Mouse (Mus musculus): Measurements from ENCODE around the gene Hoxd13. TPM values are rescaled to one million over a fixed set of nuclear protein-coding genes. Genes with fewer than 3 reads are reported as not detected.

Gene Hoxd13
- polyA plus RNA-seq, 1 experiment from 2014 or later: 0.06 TPM

DNA sequence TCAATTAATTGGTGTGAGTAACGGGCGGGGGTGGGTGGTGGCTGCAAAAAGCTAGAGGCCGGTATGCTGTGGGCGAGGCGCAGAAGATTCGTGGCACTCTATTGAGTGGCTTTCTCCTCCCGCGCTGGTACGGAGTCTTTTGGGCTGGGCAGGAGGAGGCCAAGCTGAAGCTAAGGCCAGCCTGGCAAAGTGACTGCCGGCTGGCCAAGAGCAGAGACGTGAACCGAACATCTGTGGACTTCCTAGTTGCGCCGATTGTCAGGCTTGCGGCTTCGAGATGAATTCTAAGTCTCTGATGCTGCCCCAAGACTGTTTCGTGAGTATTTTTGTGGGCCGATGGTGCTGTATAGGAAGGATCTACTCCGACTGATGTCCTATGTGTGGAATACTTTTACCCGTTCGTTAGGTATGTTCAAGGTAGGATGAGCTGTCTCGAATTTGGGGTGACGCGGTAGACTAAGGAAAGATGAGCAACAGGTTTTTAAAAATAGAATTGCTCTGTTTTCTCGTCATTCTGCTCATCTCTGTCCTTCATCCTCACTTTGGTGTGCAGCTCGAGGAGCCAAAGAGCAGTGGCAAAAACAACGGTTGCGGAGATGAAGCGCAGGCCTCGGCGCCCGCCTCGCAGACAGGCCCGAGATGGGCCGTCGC lies 794 bp upstream of the Hoxd13 start:
- Histone ChIP-seq H3K9me3 (no peaks in the 10 kb centered on the region), H3K4me1 (peaks cover 7% of the 10 kb centered on the region), H3K4me3 (no peak overlapping the region), H3K36me3 (replicated peaks) (no peaks in the 10 kb centered on the region), H3K27me3 (replicated peaks) (peaks cover 94% of the 10 kb centered on the region), H3K4me2 (no peak overlapping the region), H3K27ac (no peak overlapping the region), H3K9ac (no peak overlapping the region)
- ATAC-seq (replicated peaks): no peak
- WGBS: 2% methylated on average over 36 of the region's 36 CpGs

DNA sequence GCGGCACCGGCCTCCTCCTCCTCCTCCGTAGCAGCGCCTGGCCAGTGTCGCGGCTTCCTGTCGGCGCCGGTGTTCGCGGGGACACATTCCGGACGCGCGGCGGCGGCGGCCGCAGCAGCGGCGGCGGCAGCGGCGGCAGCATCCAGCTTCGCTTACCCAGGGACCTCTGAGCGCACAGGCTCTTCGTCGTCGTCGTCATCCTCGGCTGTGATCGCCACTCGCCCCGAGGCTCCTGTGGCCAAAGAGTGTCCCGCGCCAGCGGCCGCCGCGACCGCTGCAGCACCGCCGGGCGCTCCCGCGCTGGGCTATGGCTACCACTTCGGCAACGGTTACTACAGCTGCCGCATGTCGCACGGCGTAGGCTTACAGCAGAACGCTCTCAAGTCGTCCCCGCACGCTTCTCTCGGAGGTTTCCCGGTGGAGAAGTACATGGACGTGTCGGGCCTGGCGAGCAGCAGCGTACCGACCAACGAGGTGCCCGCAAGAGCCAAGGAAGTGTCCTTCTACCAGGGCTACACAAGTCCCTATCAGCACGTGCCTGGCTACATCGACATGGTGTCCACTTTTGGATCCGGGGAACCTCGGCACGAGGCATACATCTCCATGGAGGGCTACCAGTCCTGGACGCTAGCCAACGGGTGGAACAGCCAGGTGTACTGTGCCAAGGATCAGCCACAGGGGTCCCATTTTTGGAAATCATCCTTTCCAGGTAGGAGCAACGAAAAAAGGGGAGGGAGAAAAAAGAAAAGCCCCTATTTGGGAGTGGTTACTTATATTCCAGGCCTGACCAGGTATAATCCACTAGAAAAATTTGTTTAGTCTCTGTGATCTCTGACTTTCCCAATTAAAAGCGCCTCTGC lies 490 bp downstream of the Hoxd13 start:
- Histone ChIP-seq H3K9ac (no peak overlapping the region), H3K4me1 (peaks cover 11% of the 10 kb centered on the region), H3K4me3 (peak overlapping the region; percentile 22), H3K9me3 (no peaks in the 10 kb centered on the region), H3K36me3 (replicated peaks) (no peaks in the 10 kb centered on the region), H3K4me2 (peak overlapping the region; percentile 38), H3K27ac (no peak overlapping the region), H3K27me3 (replicated peaks) (peaks cover 94% of the 10 kb centered on the region)
- under 1% methylated on average over 57 of the region's 74 CpGs for WGBS
- peak; percentile 62; the same call in 1 of the 2 replicates for ATAC-seq (replicated peaks)

GRCm38 (mm10) chr2:74669230-74669578 lies 1.1 kb downstream of the Hoxd13 start:
- WGBS: under 1% methylated on average over 3 of the region's 3 CpGs
- ATAC-seq (replicated peaks): no peak

DNA sequence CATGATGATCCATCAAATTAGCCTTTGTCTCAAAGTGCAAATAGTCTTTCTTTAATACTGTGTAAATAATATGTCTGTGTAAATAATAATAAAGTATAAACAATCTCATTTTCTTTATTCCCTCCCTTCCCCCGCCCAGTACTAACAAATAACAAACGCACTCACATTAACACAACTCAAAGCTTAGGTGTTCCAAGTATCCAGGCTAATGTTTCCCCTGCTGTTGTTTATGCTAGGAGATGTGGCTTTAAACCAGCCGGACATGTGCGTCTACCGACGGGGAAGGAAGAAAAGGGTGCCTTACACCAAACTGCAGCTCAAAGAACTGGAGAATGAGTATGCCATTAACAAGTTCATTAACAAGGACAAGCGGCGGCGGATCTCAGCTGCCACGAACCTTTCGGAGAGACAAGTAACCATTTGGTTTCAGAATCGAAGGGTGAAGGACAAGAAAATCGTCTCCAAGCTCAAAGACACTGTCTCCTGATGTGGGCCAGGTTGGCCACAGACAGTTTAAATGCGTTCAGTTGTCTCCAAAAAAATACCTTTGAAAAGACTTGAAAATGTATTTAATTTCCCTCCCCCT lies 1.6 kb downstream of the Hoxd13 start:
- no peak for ATAC-seq (replicated peaks)
- WGBS: 2% methylated on average over 14 of the region's 14 CpGs

More at GRCm38 (mm10) chr2:74669230-74669578, 1.1 kb downstream of the Hoxd13 start:
- Histone ChIP-seq H3K27me3 (replicated peaks) (peaks cover 94% of the 10 kb centered on the region), H3K27ac (no peak overlapping the region), H3K4me1 (peaks cover 11% of the 10 kb centered on the region), H3K4me3 (no peak overlapping the region), H3K4me2 (no peak overlapping the region), H3K9me3 (no peaks in the 10 kb centered on the region), H3K36me3 (replicated peaks) (no peaks in the 10 kb centered on the region), H3K9ac (no peak overlapping the region)

DNA sequence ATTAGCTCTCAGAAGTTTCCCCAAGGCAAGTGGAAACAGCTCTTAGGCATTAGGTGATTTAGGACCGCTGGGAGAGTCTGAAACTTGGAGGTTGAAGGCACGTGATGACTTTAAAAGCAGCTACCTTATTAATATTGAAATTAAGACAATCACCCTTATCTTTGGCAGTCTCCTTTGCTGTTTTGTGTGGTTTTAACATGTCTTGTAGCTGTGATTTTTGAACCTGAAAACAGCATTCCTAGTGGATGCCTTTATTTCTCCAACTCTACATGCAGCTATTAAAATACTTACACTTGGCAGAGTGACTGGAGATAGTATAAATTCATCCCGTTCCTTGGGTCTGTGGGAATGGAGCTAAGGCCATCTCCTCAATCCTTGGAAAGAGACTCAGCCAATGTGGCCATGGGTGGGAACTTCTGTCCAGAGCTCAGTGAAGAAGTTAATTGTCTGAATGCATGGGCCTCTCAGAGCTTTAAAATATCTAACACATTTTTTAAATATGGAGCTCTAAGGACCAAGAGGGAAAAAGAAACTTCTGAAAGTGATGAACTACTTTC lies 2.6 kb downstream of the Hoxd13 start:
- peaks cover 11% of the 10 kb centered on the region for H3K4me1 ChIP-seq
- WGBS: 2% methylated on average over 3 of the region's 3 CpGs

More for the DNA sequence above, 1.6 kb downstream of the Hoxd13 start:
- Histone ChIP-seq H3K9me3 (no peaks in the 10 kb centered on the region), H3K4me2 (no peak overlapping the region), H3K9ac (no peak overlapping the region), H3K27me3 (replicated peaks) (peaks cover 94% of the 10 kb centered on the region), H3K27ac (no peak overlapping the region), H3K4me3 (no peak overlapping the region), H3K36me3 (replicated peaks) (no peaks in the 10 kb centered on the region), H3K4me1 (peaks cover 11% of the 10 kb centered on the region)

DNA sequence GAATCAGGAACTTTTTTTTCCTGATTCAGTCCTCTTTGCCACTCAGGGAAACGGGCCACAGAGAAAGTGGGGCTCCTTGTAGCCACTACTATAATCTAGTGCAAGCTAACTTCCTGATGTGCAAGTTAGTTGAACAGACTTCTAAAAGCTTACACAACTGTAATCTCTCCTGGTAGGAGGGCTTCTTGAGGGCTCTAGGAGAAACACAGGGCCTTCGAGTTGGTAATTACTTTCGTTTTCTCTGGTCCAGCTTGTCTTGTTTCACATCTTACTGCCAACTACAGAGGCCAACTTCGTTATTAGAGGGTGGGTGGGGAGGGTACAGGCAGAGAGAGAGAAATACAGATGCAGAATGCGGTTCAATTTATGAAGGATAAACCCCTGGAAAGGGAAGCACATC lies 3.7 kb downstream of the Hoxd13 start:
- H3K9ac ChIP-seq: no peak overlapping the region
- no peaks in the 10 kb centered on the region for H3K9me3 ChIP-seq
- no peak overlapping the region for H3K4me2 ChIP-seq
- no peak overlapping the region for H3K27ac ChIP-seq
- ATAC-seq (replicated peaks): no peak
- peaks cover 11% of the 10 kb centered on the region for H3K4me1 ChIP-seq
- 11% methylated on average over 5 of the region's 5 CpGs for WGBS
- H3K27me3 ChIP-seq (replicated peaks): peaks cover 97% of the 10 kb centered on the region
- no peaks in the 10 kb centered on the region for H3K36me3 ChIP-seq (replicated peaks)
- no peak overlapping the region for H3K4me3 ChIP-seq

More for the DNA sequence above, 2.6 kb downstream of the Hoxd13 start:
- no peaks in the 10 kb centered on the region for H3K36me3 ChIP-seq (replicated peaks)
- no peak for ATAC-seq (replicated peaks)
- H3K9me3 ChIP-seq: no peaks in the 10 kb centered on the region
- no peak overlapping the region for H3K4me3 ChIP-seq
- H3K27ac ChIP-seq: no peak overlapping the region
- no peak overlapping the region for H3K4me2 ChIP-seq
- peaks cover 95% of the 10 kb centered on the region for H3K27me3 ChIP-seq (replicated peaks)
- no peak overlapping the region for H3K9ac ChIP-seq

- Histone ChIP-seq H3K27ac (no peak overlapping the region), H3K4me1 (peaks cover 11% of the 10 kb centered on the region), H3K36me3 (replicated peaks) (no peaks in the 10 kb centered on the region), H3K9me3 (no peaks in the 10 kb centered on the region), H3K4me2 (peak overlapping the region; percentile 47), H3K4me3 (peak overlapping the region; percentile 21), H3K9ac (no peak overlapping the region), H3K27me3 (replicated peaks) (peaks cover 97% of the 10 kb centered on the region)
- 2% methylated on average over 40 of the region's 40 CpGs for WGBS
- ATAC-seq (replicated peaks): peak; percentile 37; the same call in 1 of the 2 replicates
Measured at GRCm38 (mm10) chr2:74672481-74673362, 4.6 kb downstream of the Hoxd13 start.

- Histone ChIP-seq H3K36me3 (replicated peaks) (no peaks in the 10 kb centered on the region), H3K9me3 (no peaks in the 10 kb centered on the region), H3K4me3 (no peak overlapping the region), H3K27ac (no peak overlapping the region), H3K4me2 (no peak overlapping the region), H3K4me1 (peaks cover 4% of the 10 kb centered on the region; the same call in 1 of the 2 replicates), H3K27me3 (replicated peaks) (peaks cover 97% of the 10 kb centered on the region), H3K9ac (no peak overlapping the region)
- ATAC-seq (replicated peaks): no peak
- WGBS: 2% methylated on average over 24 of the region's 24 CpGs
Measured at GRCm38 (mm10) chr2:74673835-74674425, 5.8 kb downstream of the Hoxd13 start.

DNA sequence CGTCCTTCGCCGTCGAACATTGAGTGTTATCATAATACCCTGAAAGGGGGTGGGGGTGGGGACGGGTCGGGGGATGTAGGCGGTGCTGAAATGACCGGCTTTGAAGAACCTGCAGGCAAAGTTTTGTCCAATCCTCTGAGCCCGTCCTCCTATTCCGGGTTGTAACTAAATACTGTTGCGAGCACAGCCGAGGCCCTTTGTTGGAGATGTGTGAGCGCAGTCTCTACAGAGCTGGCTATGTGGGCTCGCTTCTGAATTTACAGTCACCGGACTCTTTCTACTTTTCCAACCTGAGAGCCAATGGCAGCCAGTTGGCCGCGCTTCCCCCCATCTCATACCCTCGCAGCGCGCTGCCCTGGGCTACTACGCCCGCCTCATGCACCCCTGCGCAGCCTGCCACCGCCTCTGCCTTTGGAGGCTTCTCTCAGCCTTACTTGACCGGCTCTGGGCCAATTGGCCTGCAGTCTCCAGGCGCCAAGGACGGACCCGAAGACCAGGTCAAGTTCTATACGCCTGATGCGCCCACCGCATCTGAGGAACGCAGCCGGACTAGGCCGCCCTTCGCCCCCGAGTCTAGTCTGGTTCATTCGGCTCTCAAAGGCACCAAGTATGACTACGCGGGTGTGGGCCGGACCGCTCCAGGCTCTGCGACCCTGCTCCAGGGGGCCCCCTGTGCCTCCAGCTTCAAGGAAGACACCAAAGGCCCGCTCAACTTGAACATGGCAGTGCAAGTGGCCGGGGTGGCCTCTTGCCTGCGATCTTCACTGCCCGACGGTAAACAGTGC lies 7.0 kb downstream of the Hoxd13 start, which contains the start of gene Hoxd12:
Hoxd12 (plus strand) TSS at position 133 of the 785 bp plus-strand sequence.
- Histone ChIP-seq H3K27ac (no peak within 1 kb of the TSS), H3K4me1 (peaks cover 4% of the 10 kb centered on the region; the same call in 1 of the 2 replicates), H3K9me3 (no peaks in the 10 kb centered on the region), H3K27me3 (replicated peaks) (peaks cover 97% of the 10 kb centered on the region), H3K4me2 (no peak within 1 kb of the TSS), H3K4me3 (no peak within 1 kb of the TSS), H3K36me3 (replicated peaks) (no peaks in the 10 kb centered on the region), H3K9ac (no peak within 1 kb of the TSS)
- whole genome bisulfite sequencing: 3% methylated on average over 47 of the region's 47 CpGs
- ATAC-seq (replicated peaks): no peak

DNA sequence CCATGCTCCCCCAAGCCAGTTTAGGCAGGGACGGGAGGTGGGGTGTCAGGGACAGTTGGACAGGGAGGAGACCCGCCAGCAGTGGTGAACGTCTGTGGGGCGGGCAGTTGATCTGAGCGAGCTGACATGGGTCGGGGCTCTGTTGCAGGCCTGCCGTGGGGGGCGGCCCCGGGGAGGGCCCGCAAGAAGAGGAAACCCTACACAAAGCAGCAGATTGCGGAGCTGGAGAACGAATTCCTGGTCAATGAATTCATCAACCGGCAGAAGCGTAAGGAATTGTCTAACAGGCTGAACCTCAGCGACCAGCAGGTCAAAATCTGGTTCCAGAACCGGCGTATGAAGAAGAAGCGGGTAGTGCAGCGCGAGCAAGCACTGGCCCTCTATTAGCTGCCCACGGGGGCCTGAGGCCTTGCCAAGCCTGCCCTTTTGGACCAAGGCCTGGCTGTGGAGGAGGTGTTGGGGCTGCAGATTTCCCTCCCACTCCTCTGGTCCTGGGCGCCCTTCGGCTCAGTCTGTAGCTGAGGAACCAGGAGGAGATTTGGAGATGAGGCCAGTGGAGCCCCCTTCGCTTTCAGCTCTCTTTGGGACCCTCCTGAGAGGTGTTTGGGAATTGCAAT lies 7.7 kb downstream of the Hoxd13 start:
- H3K9me3 ChIP-seq: no peaks in the 10 kb centered on the region
- no peaks in the 10 kb centered on the region for H3K36me3 ChIP-seq (replicated peaks)
- H3K9ac ChIP-seq: no peak overlapping the region
- no peak overlapping the region for H3K4me2 ChIP-seq
- H3K4me3 ChIP-seq: no peak overlapping the region
- ATAC-seq (replicated peaks): no peak
- WGBS: 4% methylated on average over 24 of the region's 24 CpGs
- H3K27me3 ChIP-seq (replicated peaks): peaks cover 99% of the 10 kb centered on the region
- H3K4me1 ChIP-seq: peaks cover 4% of the 10 kb centered on the region; the same call in 1 of the 2 replicates
- H3K27ac ChIP-seq: no peak overlapping the region
